Mouse (Mus musculus) testis, adult 2 months (tissue): ENCODE results near the gene Ackr4. TPM values are rescaled to one million over a fixed set of nuclear protein-coding genes. Genes with fewer than 3 reads are reported as not detected.

Experiments used
- H3K27ac ChIP-seq: fragments of 200-500 bp; 2 replicates; pipeline ENCODE4 v1.5.1; 2012; ENCODE audit warnings: low read depth, low read length; ENCODE audit not compliant: control insufficient read depth, insufficient read depth
- H3K27me3 ChIP-seq: fragments of 200-500 bp; 2 replicates; pipeline ENCODE4 v1.6.1; 2012; ENCODE audit warnings: mild to moderate bottlenecking, low read length, moderate library complexity; ENCODE audit not compliant: control insufficient read depth, insufficient read depth
- H3K36me3 ChIP-seq: fragments of 200-500 bp; 2 replicates; pipeline ENCODE4 v1.6.1; 2012; ENCODE audit warnings: mild to moderate bottlenecking, low read length; ENCODE audit not compliant: control insufficient read depth, insufficient read depth
- H3K4me1 ChIP-seq: fragments of 200-500 bp; 2 replicates; pipeline ENCODE4 v1.6.1; 2012; ENCODE audit warnings: low read length; ENCODE audit not compliant: control insufficient read depth, insufficient read depth
- H3K4me3 ChIP-seq: fragments of 200-500 bp; 2 replicates; pipeline ENCODE4 v1.5.1; 2012; ENCODE audit warnings: low read depth, mild to moderate bottlenecking, low read length, moderate library complexity, mixed read lengths; ENCODE audit not compliant: control insufficient read depth
- CTCF ChIP-seq: fragments of 200-500 bp; IDR thresholded peaks from 2 replicates; pipeline ENCODE4 v1.5.1; 2012; ENCODE audit warnings: low read depth, mild to moderate bottlenecking, inconsistent platforms, low read length, moderate library complexity; ENCODE audit not compliant: control insufficient read depth, insufficient read depth, insufficient replicate concordance
- POLR2A ChIP-seq: fragments of 200-500 bp; IDR thresholded peaks from 2 replicates; pipeline ENCODE4 v1.6.1; 2012; ENCODE audit warnings: low read depth, mild to moderate bottlenecking, inconsistent platforms, low read length, moderate library complexity; ENCODE audit not compliant: control insufficient read depth
- polyA plus RNA-seq: library from polyadenylated mRNA; depleted of rRNA; stranded (reverse); fragments of >200 nt; gene quantifications from 2 replicates; pipeline ENCODE4 v1.2.3, GENCODE M21; 2012

The Ackr4 gene
- polyA plus RNA-seq, 1 experiment: 0.54 TPM

GRCm38 (mm10) chr9:104156506-104156905 lies 29.8 kb upstream of the Ackr4 start:
- TF ChIP-seq CTCF (no peak), POLR2A (no peak)
- H3K27ac ChIP-seq: no peak overlapping the region
- H3K27me3 ChIP-seq: no peaks in the 10 kb centered on the region
- no peaks in the 10 kb centered on the region for H3K4me1 ChIP-seq
- peaks cover 5% of the 10 kb centered on the region for H3K36me3 ChIP-seq
- H3K4me3 ChIP-seq: peak overlapping the region; percentile 58

GRCm38 (mm10) chr9:104155100-104155715 lies 28.5 kb upstream of the Ackr4 start:
- Histone ChIP-seq H3K36me3 (peaks cover 3% of the 10 kb centered on the region; the same call in 1 of the 2 replicates), H3K27ac (no peak overlapping the region), H3K27me3 (no peaks in the 10 kb centered on the region), H3K4me3 (no peak overlapping the region), H3K4me1 (no peaks in the 10 kb centered on the region)
- TF ChIP-seq CTCF: no peak
- no peak for TF ChIP-seq POLR2A

GRCm38 (mm10) chr9:104152121-104152520 lies 25.4 kb upstream of the Ackr4 start:
- Histone ChIP-seq H3K27ac (no peak overlapping the region), H3K27me3 (no peaks in the 10 kb centered on the region), H3K36me3 (peaks cover 1% of the 10 kb centered on the region; the same call in 1 of the 2 replicates), H3K4me1 (no peaks in the 10 kb centered on the region), H3K4me3 (no peak overlapping the region)
- TF ChIP-seq CTCF (no peak), POLR2A (no peak)

GRCm38 (mm10) chr9:104148969-104149368 lies 22.2 kb upstream of the Ackr4 start:
- Histone ChIP-seq H3K36me3 (peaks cover 1% of the 10 kb centered on the region; the same call in 1 of the 2 replicates), H3K4me1 (no peaks in the 10 kb centered on the region), H3K27ac (no peak overlapping the region), H3K27me3 (no peaks in the 10 kb centered on the region), H3K4me3 (no peak overlapping the region)
- TF ChIP-seq CTCF (no peak), POLR2A (no peak)

DNA sequence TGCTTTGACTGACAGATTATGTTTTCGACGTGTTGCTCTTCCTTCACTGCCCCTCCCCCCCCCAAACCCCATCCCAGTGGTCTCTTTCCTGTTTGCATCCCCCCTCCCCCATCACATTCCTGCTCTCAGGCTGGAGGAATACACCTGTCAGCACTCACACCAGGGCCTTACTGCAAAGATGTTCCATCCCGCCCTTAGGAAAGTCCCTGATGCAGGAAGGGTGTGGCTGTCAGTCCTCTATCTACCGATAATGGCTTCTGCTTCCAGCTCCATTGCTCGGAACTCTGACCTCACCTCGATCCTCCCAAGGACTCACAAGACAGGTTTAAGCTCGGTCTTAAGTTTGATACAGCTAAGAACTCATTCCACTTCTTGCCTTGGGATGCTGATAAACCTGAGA lies 19.9 kb upstream of the Ackr4 start:
- Histone ChIP-seq H3K4me3 (no peak overlapping the region), H3K36me3 (peaks cover under 1% of the 10 kb centered on the region; the same call in 1 of the 2 replicates), H3K27ac (no peak overlapping the region), H3K4me1 (no peaks in the 10 kb centered on the region), H3K27me3 (no peaks in the 10 kb centered on the region)
- TF ChIP-seq POLR2A (no peak), CTCF (no peak)

GRCm38 (mm10) chr9:104144314-104144996 lies 17.7 kb upstream of the Ackr4 start:
- no peaks in the 10 kb centered on the region for H3K4me1 ChIP-seq
- no peaks in the 10 kb centered on the region for H3K27me3 ChIP-seq
- H3K36me3 ChIP-seq: no peaks in the 10 kb centered on the region
- TF ChIP-seq CTCF: peak; percentile 68; the same call in 1 of the 2 replicates
- no peak for TF ChIP-seq POLR2A
- H3K27ac ChIP-seq: no peak overlapping the region
- H3K4me3 ChIP-seq: no peak overlapping the region

DNA sequence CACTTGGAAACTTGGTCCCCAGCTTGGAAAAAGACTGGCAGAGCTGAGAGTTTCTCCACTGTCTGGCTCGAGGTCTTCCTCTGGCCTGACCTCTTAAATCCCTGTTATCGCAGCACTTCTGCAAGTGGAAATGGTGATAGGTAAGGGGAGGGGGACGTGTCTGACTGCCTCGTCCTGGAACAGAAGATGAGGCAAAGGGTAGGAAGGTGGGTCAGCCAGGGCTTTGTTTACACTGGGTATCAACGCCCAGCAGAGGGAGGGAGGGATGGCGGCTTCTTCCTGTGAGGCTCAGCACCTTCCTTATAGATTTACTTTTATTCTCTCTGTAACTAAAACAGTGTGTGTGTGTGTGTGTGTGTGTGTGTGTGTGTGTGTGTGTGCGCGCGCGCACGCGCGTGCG lies 16.1 kb upstream of the Ackr4 start:
- Histone ChIP-seq H3K4me3 (no peak overlapping the region), H3K4me1 (no peaks in the 10 kb centered on the region), H3K36me3 (no peaks in the 10 kb centered on the region), H3K27ac (no peak overlapping the region), H3K27me3 (no peaks in the 10 kb centered on the region)
- no peak for TF ChIP-seq POLR2A
- TF ChIP-seq CTCF: no peak
